Mouse (Mus musculus) heart, adult 2 months (tissue): ENCODE measurements at regions not wholly inside any gene's neighbourhood (a gene's known extent, or its start where the extent isn't known, plus 50 kb on each side); places are given as distances from the start of the nearest gene placed in this dataset.

Experiments used
- DNase-seq, 2 experiments: peaks; one replicate each; pipeline ENCODE4 v3.0.0; 2021
- H3K27ac ChIP-seq: fragments of 200-600 bp; 2 replicates; pipeline ENCODE4 v1.8.1; 2022
- H3K27me3 ChIP-seq: fragments of 200-500 bp; 2 replicates; pipeline ENCODE4 v1.6.1; 2012; ENCODE audit warnings: mild to moderate bottlenecking, low read length, inconsistent platforms, mixed read lengths; ENCODE audit not compliant: control insufficient read depth, insufficient read depth
- H3K36me3 ChIP-seq: fragments of 200-500 bp; 2 replicates; pipeline ENCODE4 v1.6.1; 2012; ENCODE audit warnings: low read length, inconsistent platforms; ENCODE audit not compliant: control insufficient read depth, insufficient read depth
- H3K4me1 ChIP-seq: fragments of 200-500 bp; 2 replicates; pipeline ENCODE4 v1.6.1; 2011; ENCODE audit warnings: low read length; ENCODE audit not compliant: control insufficient read depth, insufficient read depth
- H3K4me3 ChIP-seq: fragments of 200-600 bp; 2 replicates; pipeline ENCODE4 v1.8.1; 2022
- H3K79me2 ChIP-seq: fragments of 200-500 bp; replicated peaks from 2 replicates; pipeline ENCODE4 v1.6.1; 2012; ENCODE audit warnings: mild to moderate bottlenecking, inconsistent platforms, low read length, moderate library complexity, mixed read lengths; ENCODE audit not compliant: control insufficient read depth, insufficient read depth
- H3K9ac ChIP-seq: fragments of 200-500 bp; 2 replicates; pipeline ENCODE4 v1.6.1; 2012; ENCODE audit warnings: low read depth, mild to moderate bottlenecking, control low read depth, inconsistent platforms, low read length, mixed read lengths
- CTCF ChIP-seq: fragments of 200-600 bp; IDR thresholded peaks from 2 replicates; pipeline ENCODE4 v1.8.1; 2022; ENCODE audit warnings: antibody characterized with exemption, mild to moderate bottlenecking, moderate library complexity
- EP300 ChIP-seq: fragments of 200-500 bp; IDR thresholded peaks from 2 replicates; pipeline ENCODE4 v1.6.1; 2011; ENCODE audit warnings: low read depth, low read length, control low read depth; ENCODE audit not compliant: insufficient read depth
- POLR2A ChIP-seq: fragments of 200-500 bp; IDR thresholded peaks from 2 replicates; pipeline ENCODE4 v1.6.1; 2011; ENCODE audit warnings: mild to moderate bottlenecking, low read depth, low read length, control low read depth; ENCODE audit not compliant: insufficient read depth
- WGBS: fragments of 180-500 bp; shearing (Covaris S2); methylation state at CpG from one replicate; pipeline ENCODE4 v1.1.7; 2018; 5-methylcytosine and 5-hydroxymethylcytosine counted together
- intact Hi-C: fragments of 180-260 bp; cut with DNase I; formaldehyde crosslinking; loops from one replicate; pipeline ENCODE4 v1.15.1; 2025

- Histone ChIP-seq H3K4me1 (no peaks in the 10 kb centered on the region), H3K4me3 (no peak overlapping the region), H3K79me2 (no peaks in the 10 kb centered on the region), H3K27ac (peak overlapping the region; percentile 37), H3K36me3 (no peaks in the 10 kb centered on the region), H3K27me3 (no peaks in the 10 kb centered on the region), H3K9ac (no peak overlapping the region)
- DNase-seq, result no peak
- intact Hi-C loops, result no loop called here
- WGBS, result 29% methylated on average over 2 of the region's 2 CpGs
- TF ChIP-seq POLR2A (no peak), CTCF (no peak), EP300 (no peak)
Measured at GRCm38 (mm10) chr10:97397896-97398295, 81.5 kb upstream of the Dcn start.

GRCm38 (mm10) chr10:97402524-97402923, 76.9 kb upstream of the Dcn start:
- TF ChIP-seq EP300 (no peak), POLR2A (no peak), CTCF (no peak)
- no peak overlapping the region for H3K4me3 ChIP-seq
- intact Hi-C loops, result no loop called here
- H3K27ac ChIP-seq, result no peak overlapping the region
- WGBS, result 86% methylated on average over 2 of the region's 2 CpGs
- no peak overlapping the region for H3K9ac ChIP-seq
- H3K27me3 ChIP-seq, result no peaks in the 10 kb centered on the region
- no peak for DNase-seq
- H3K4me1 ChIP-seq, result no peaks in the 10 kb centered on the region
- no peaks in the 10 kb centered on the region for H3K79me2 ChIP-seq
- no peaks in the 10 kb centered on the region for H3K36me3 ChIP-seq

DNA sequence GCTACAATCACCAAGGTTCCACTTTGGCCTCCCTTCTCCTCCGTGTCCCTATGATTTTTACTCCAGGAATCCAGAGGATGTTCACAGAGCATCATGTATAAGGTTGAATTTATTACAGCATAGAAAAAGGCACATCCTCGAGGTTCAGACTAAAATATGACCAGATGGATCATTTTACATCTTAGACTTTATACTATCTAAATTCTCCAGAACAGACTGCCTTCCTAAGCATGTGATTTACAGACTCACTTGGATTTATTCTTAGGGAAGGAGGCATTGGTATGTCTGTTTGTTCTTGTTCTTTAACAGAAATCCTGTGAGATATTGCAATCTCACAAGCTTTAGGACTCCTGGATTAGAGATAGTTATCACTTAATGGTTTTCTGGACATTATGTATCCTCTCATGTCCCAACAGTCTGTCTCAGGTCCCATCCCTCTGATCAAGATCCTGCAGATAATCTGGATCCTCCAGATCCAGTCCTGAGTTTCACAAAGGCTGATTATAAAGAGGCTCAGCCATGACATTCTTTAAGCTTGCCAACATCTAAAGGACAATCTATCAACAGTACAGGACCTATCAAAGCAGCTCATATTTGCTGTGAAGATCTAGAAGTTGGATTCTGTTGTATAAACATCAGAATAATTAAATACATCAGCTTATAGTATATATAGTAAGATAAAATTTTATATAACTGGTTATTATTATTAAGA, 75.2 kb upstream of the Dcn start:
- Histone ChIP-seq H3K27ac (no peak overlapping the region), H3K9ac (no peak overlapping the region), H3K4me1 (no peaks in the 10 kb centered on the region), H3K36me3 (no peaks in the 10 kb centered on the region), H3K27me3 (no peaks in the 10 kb centered on the region), H3K4me3 (no peak overlapping the region), H3K79me2 (no peaks in the 10 kb centered on the region)
- DNase-seq, result no peak
- TF ChIP-seq POLR2A (no peak), EP300 (no peak), CTCF (no peak)
- 59% methylated on average over 2 of the region's 2 CpGs for WGBS
- intact Hi-C loops, result no loop called here

DNA sequence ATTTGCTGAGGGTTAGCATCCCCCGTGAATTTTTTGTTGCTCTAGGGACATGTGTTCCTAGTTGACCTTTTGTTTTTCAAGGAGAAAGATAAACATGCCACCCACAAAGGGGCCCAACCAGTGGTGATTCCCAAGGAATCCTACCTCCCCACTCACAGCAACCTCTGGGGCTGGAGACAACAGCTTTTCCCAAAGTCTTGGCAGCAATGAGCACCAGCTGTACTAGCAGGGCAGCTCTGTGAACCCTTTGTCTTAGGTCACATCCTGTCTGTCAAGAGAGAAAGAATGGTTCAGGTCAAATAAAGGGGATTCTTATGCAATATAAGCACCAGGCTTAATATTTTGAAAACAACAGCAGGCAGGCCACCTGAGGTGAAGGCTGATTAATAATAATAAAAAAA, 70.2 kb upstream of the Dcn start:
- intact Hi-C loops, result no loop called here
- Histone ChIP-seq H3K9ac (no peak overlapping the region), H3K36me3 (no peaks in the 10 kb centered on the region; the same call in 1 of the 2 replicates), H3K27ac (peak overlapping the region; percentile 44), H3K79me2 (no peaks in the 10 kb centered on the region), H3K4me1 (no peaks in the 10 kb centered on the region), H3K27me3 (no peaks in the 10 kb centered on the region), H3K4me3 (no peak overlapping the region)
- 5% methylated on average over 1 of the region's 1 CpGs for WGBS
- DNase-seq, result peak; percentile 36 to 52
- no peak for TF ChIP-seq POLR2A
- TF ChIP-seq EP300, result peak; percentile 72; the same call in 1 of the 2 replicates

GRCm38 (mm10) chr10:97409909-97410308, 69.5 kb upstream of the Dcn start:
- intact Hi-C loops, result no loop called here
- Histone ChIP-seq H3K36me3 (no peaks in the 10 kb centered on the region; the same call in 1 of the 2 replicates), H3K27ac (peak overlapping the region; percentile 44), H3K4me1 (no peaks in the 10 kb centered on the region), H3K27me3 (no peaks in the 10 kb centered on the region), H3K79me2 (no peaks in the 10 kb centered on the region), H3K4me3 (no peak overlapping the region), H3K9ac (no peak overlapping the region)
- no peak for DNase-seq
- 64% methylated on average over 1 of the region's 1 CpGs for WGBS
- no peak for TF ChIP-seq EP300
- no peak for TF ChIP-seq POLR2A
- no peak for TF ChIP-seq CTCF

DNA sequence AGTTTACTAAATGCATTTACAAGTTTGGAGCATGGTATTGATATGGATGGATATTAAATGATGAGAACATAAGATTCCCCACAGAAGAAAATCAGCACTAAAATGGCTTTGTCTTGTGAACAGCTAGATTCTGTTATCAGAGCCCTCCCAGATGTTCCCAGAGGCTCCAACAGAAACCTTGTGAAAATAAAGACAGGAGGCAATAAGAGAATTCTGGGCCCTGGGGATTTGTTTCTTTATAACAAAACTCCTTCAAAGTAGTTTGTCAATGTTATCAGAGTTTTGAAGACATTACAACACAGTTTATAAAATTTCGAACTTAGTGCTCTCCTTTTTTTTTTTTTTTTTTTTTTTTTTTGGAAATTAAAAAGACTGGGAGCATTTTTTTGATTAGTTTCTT, 56.8 kb upstream of the Dcn start:
- H3K79me2 ChIP-seq, result no peaks in the 10 kb centered on the region
- no peak for TF ChIP-seq POLR2A
- TF ChIP-seq CTCF, result no peak
- TF ChIP-seq EP300, result no peak
- no peaks in the 10 kb centered on the region for H3K36me3 ChIP-seq
- no peaks in the 10 kb centered on the region for H3K27me3 ChIP-seq
- intact Hi-C loops, result no loop called here
- no peak overlapping the region for H3K4me3 ChIP-seq
- no peak for DNase-seq
- 24% methylated on average over 1 of the region's 1 CpGs for WGBS
- no peak overlapping the region for H3K9ac ChIP-seq
- no peaks in the 10 kb centered on the region; the same call in 1 of the 2 replicates for H3K4me1 ChIP-seq
- H3K27ac ChIP-seq, result peak overlapping the region; percentile 40
